Mouse (Mus musculus) brain, embryonic 14.5 days (tissue): ENCODE results near the gene Tmcc3. TPM values are rescaled to one million over a fixed set of nuclear protein-coding genes. Genes with fewer than 3 reads are reported as not detected.
"Not testable (repeated sequence)": the region's sequence is repeated elsewhere in the genome, so short reads cannot be mapped to it uniquely, and the experiment has no call there.

Source experiments
- DNase-seq: peaks from one replicate; pipeline ENCODE4 v3.0.0-alpha.2; 2011; ENCODE audit warnings: low read depth
- CTCF ChIP-seq: fragments of 200-500 bp; IDR thresholded peaks from 2 replicates; pipeline ENCODE4 v1.5.1; 2012; ENCODE audit warnings: inconsistent platforms, mild to moderate bottlenecking, moderate library complexity, borderline replicate concordance; ENCODE audit not compliant: insufficient read depth, insufficient read length; ENCODE audit errors: extremely low read depth
- POLR2A ChIP-seq: fragments of 200-500 bp; IDR thresholded peaks from 2 replicates; pipeline ENCODE4 v1.6.1; 2012; ENCODE audit warnings: mild to moderate bottlenecking, inconsistent platforms, borderline replicate concordance; ENCODE audit not compliant: poor library complexity, insufficient read depth, insufficient read length, severe bottlenecking; ENCODE audit errors: extremely low read depth
- polyA plus RNA-seq: library from polyadenylated mRNA; depleted of rRNA; stranded (reverse); fragments of >200 nt; gene quantifications from 2 replicates; pipeline ENCODE4 v1.2.3, GENCODE M21; 2012

Gene Tmcc3
- polyA plus RNA-seq, 1 experiment, result 7.2 TPM

DNA sequence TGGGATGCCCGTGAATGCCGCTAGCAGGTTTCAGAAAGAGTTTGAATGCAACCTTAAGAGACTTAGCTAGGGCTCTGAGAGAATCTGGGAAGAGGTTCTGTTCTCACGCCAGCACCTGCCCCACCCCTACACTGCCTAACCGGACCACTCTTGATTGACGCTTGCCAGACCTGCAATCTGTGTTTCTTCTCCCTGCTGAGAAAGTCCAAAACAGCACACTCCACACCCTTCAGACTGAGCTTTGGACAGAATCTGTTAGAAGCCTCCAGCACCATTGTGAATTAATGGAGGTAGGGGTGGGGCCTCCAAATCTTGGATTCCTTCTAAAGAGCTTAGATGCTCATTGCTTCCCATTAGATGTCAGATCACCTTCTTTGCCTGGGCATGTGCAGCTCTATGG lies 277.2 kb downstream of the Tmcc3 start:
- DNase-seq, result no peak
- TF ChIP-seq CTCF (no peak), POLR2A (no peak)

DNA sequence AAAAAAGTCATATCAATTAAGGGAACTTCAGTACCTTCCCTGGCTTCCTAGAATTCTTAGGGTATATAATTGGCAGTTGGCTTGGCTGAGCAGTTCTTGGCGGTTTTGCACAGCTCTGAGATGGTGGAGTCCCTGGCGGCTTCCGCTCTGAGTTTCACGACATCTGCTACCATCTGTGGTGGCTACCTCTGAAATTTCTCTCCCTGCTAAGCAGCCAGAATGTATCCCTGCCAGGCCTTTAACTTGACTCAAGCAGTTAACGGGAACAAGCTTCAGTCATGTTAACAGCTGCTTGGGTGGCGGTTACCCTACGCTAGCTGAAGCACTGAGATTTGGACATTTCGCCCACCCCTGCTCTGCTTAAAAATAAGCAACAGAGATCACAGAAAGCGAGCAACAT lies 284.0 kb downstream of the Tmcc3 start:
- TF ChIP-seq POLR2A (no peak), CTCF (no peak)
- DNase-seq, result peak; percentile 87

DNA sequence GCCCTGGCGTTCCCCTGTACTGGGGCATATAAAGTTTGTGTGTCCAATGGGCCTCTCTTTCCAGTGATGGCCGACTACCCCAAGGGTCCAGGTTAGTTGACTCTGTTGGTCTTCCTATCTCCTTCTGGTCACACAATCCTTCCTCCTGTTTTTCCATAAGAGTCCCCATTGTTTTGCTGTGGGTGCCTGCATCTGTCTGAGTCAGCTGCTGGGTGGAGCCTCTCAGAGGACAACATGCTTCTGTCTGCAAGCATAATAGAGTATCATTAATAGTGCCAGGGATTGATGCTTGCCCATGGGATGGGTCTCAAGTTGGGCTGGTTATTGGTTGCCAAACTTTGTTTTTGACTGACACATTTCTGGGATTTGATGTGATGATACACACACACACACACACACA lies 288.1 kb downstream of the Tmcc3 start:
- DNase-seq, result not testable (repeated sequence)

DNA sequence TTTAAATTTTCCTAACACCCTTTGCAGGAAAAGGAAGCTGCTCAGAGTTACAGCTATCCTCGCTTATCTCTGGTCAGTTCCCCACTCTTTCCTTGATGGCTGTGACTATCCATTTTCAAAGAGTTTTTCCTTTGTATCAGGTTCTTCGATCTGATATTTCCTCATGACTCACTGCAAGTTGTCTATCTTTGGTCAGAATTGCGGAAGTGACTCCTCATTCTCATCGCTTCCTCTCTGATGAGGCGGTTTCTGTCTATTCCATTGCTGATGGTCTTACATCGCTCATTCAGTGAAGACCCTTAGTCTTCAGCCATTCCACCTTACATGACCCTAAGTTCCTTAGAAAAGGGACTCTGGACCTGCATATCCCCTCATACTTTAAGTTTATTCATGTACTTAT lies 289.3 kb downstream of the Tmcc3 start:
- DNase-seq, result no peak
- TF ChIP-seq CTCF (no peak), POLR2A (no peak)

DNA sequence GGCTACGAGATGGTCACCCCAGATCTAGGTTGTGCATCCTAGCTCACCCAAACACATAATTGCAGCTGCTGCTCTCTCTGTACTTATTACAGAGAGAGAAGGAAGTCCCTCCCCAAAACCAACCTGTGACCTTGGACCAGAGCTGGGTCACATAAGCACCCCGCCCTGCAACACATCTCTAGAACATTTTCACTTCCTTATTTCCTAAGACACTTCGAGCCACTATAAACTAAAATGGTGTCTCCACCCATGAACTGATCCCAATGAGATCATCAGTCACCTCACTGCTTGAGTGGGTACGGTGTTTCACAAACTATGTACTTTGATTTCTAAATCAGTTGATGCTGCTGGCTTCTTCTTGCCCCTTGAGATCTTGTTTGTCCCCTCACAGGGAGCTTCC lies 293.7 kb downstream of the Tmcc3 start:
- TF ChIP-seq CTCF, result no peak
- TF ChIP-seq POLR2A, result no peak
- no peak for DNase-seq

DNA sequence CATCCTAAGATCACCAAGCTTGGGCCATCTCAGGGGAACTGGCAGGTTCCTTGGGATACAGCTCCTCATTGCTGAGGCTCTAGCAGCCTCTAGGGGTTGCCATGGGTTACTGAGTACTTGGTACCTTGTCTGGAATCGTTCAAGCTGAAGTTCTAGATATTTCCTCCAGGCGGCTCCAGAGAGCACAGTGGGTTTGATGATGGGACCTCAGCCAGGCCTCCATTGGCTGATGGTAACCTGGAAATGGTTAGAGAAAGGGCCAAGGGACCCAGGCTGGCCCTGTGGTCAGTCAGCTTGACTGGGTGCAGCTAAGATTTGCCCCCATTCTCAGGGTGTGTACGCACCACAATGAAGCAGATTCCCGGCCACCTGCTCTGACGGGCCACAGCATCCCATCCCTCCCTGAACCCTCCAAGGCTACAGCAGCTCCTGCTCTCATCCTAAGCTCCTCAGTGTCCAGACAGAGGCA lies 297.6 kb downstream of the Tmcc3 start:
- DNase-seq, result peak; percentile 83
- TF ChIP-seq CTCF (peak; percentile 74; the same call in 1 of the 2 replicates), POLR2A (no peak)

DNA sequence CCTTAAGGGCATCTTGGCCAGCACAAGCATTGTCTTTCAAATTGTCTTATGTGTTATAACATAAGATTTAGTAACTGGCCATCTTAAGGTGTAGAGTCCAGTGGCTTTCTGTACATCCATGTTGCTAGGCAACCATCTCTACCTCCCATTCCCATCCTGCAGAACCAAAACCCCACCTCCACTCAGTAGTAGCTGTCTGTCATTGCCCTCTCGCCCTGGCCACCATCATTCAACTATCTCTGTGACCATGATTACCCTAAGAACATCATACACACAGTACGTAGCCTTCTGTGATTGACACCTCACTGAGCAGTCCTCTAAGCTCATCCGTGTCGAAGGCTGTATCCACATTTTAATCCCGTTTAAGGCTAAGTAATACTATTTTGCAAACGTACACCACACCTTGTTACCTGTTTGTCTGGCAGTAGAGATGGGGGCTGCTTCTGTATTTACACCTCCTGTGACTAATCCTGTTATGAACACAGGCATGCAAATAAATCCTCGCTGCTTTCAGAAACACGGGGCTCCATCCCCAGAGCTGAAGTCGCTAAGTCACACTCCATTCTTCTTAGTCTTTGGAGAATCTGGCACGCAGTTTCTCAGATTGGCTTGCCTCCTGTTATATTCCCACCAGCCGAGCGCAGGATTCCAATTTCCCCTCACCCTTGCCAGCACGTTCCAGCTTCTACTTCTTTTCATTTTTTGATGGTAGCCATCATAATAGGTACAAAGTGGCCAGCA lies 299.6 kb downstream of the Tmcc3 start:
- peak; percentile 65 for DNase-seq
- TF ChIP-seq POLR2A, result no peak
- no peak for TF ChIP-seq CTCF

DNA sequence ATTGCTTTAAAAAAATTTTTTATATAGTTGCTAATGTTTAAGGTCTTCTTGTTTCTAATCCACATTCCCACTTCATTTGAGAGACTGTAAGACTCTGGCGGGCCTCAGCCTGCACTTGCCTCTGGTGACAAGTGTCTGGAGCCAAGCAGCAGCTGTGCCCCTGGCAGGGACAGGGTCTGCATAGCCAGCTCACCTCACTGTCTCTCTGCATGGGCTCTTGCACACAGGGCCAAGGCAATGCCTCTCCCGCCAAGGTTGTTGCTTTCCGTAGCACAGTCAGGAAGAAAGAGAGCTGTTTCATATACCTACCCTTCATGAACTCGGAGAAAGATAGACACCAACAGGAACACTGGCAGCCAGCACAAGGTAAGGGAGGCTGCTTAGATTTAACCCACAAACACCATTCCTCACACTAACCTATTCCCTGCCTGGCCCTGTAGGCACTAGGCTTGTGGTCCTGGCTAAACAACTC lies 300.3 kb downstream of the Tmcc3 start:
- DNase-seq, result peak; percentile 70
- TF ChIP-seq POLR2A, result no peak
- TF ChIP-seq CTCF, result no peak

DNA sequence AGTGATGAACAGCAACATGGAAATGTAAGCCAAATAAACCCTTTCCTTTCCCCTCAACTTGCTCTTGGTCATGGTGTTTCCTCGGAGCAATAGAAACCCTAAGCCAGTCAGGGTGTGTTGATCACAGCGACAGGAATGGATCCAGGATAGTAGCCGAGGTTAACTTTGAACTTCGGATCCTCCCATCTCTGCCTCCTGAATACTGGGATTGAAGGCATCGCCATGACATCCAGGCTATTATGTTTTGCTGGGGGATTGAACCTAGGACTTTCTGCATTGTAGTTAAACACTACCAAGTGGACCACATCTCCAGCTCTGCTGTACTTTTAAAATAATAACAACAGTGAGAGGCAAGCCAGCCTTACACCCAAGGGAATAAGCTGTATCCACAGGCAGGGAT lies 307.8 kb downstream of the Tmcc3 start:
- TF ChIP-seq CTCF (no peak), POLR2A (no peak)
- no peak for DNase-seq

DNA sequence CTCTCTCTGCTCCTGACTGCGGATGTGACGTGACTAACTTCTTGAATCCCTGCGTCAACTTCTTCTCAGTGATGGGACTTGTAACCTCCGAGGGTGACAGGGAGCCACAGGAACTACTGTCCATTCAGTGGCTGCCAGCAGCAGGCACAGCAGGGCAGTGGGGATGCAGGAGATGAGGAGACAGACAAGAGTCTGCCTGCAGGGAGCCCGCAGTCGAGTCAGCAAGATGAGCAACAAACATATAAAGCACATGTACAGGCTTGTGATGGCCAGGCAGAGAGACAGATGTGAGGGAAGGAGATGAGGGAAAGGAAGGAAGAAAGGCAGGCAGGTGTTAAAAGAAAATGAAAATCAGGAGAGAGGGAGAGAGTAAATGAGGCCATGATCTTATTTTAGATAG lies 308.8 kb downstream of the Tmcc3 start:
- no peak for TF ChIP-seq CTCF
- no peak for TF ChIP-seq POLR2A
- DNase-seq, result no peak

DNA sequence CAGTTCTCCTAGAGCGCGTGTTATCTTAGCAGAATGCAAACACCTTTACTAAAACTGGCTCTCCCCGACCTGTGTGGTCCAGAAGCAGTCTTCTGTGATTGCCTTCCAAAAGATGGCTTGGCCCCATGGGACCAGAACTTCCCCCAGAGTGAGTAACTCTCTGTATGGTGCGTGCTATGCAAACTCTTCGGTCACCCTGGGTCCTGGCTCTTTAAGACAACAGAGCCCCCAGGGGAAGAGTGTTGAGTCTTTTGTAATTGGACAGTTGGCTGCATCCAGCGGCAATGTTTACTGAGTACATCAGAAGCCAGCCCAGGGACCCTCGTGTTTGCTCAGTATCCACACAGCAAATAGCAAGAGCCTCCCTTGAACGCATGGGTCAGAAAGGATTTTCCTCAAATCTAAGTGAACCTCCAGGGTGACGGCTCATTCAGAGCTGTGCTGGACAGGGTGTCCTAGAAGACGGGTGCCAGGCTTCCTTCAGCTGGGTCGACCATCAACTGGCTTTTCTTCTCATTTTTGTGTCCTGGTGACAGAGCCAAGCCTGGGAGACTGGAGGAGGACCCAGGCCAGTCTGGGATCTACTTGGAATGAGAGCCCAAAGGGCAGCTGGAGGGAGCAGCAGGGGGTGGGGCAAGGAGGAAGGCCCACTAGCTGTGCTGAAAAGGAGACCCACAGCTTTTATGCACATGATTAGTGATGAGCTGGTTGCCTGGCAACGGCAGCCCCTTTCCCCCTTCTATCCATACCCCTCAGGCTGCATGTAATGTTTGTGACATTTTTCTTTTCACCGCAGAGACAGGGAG lies 309.9 kb downstream of the Tmcc3 start:
- no peak for TF ChIP-seq POLR2A
- TF ChIP-seq CTCF, result no peak
- DNase-seq, result peak; percentile 94

DNA sequence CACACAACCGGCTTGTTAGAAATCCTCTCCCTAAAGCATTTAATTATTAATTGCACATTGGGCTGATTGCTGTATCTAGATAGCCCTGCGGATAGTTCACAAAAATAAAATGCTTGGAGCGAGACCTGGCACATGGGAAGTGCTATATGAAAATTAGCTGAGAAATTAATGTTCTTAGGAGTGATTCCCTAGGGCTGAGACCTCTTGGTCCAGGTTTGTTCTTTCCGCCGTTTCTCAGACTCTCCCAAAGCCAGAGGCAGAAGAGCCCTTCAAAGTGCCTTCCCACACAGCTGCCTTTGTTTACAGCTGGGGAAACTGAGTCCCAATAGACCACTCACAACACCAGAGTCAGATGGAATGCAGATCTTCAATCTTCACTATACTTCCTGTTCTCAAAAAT lies 310.5 kb downstream of the Tmcc3 start:
- no peak for DNase-seq
- TF ChIP-seq CTCF, result no peak
